Mouse (Mus musculus) stomach, postnatal 0 days (tissue): Measurements from ENCODE around the gene Lingo2. TPM values are rescaled to one million over a fixed set of nuclear protein-coding genes. Genes with fewer than 3 reads are reported as not detected.
A peak's percentile ranks its signal among the peaks of the same experiment; 100 is the strongest.

Source experiments
- ATAC-seq: fragments of 200-750 bp; cut with Nextera tagmentation; 2 replicates; pipeline ENCODE4 v1.8.0; 2017; ENCODE audit not compliant: low FRiP score, low TSS enrichment
- DNase-seq: peaks from one replicate; pipeline ENCODE4 v3.0.0-alpha.2; 2016; ENCODE audit warnings: low spot score
- H3K27ac ChIP-seq: fragments of 300-500 bp; sonication (generic); replicated peaks from 2 replicates; pipeline ENCODE4 v1.5.1; 2014; ENCODE audit warnings: mild to moderate bottlenecking, control low read depth
- H3K27me3 ChIP-seq: fragments of 300-500 bp; sonication (generic); 2 replicates; pipeline ENCODE4 v1.6.1; 2014; ENCODE audit warnings: low read length; ENCODE audit not compliant: control insufficient read depth, insufficient read depth
- H3K36me3 ChIP-seq: fragments of 300-500 bp; sonication (generic); 2 replicates; pipeline ENCODE4 v1.6.1; 2014; ENCODE audit warnings: low read length, mixed read lengths; ENCODE audit not compliant: control insufficient read depth, insufficient read depth
- H3K4me1 ChIP-seq: fragments of 300-500 bp; sonication (generic); replicated peaks from 2 replicates; pipeline ENCODE4 v1.6.1; 2014; ENCODE audit warnings: antibody characterized with exemption; ENCODE audit not compliant: control insufficient read depth, insufficient read depth
- H3K4me2 ChIP-seq: fragments of 300-500 bp; sonication (generic); replicated peaks from 2 replicates; pipeline ENCODE4 v1.6.1; 2014; ENCODE audit warnings: low read depth, mild to moderate bottlenecking, control low read depth, moderate library complexity
- H3K4me3 ChIP-seq: fragments of 300-500 bp; sonication (generic); 2 replicates; pipeline ENCODE4 v1.5.1; 2014; ENCODE audit warnings: low read depth, low read length, control low read depth
- H3K9ac ChIP-seq: fragments of 300-500 bp; sonication (generic); 2 replicates; pipeline ENCODE4 v1.6.1; 2014; ENCODE audit warnings: mild to moderate bottlenecking, low read length, control low read depth, mixed read lengths
- H3K9me3 ChIP-seq: fragments of 300-500 bp; sonication (generic); 2 replicates; pipeline ENCODE4 v1.6.1; 2016; ENCODE audit warnings: low read length; ENCODE audit not compliant: control insufficient read depth
- CTCF ChIP-seq: IDR thresholded peaks from 2 replicates; pipeline ENCODE4 v1.5.1; 2016; ENCODE audit warnings: antibody characterized with exemption, low read depth, mild to moderate bottlenecking, moderate library complexity
- EP300 ChIP-seq: optimal IDR thresholded peaks from 2 replicates; pipeline ENCODE3; 2016; ENCODE audit warnings: antibody characterized with exemption
- WGBS: fragments of 180-500 bp; shearing (Covaris S2); extraction: QIAGEN DNeasy Blood & Tissue Kit; methylation state at CpG from one replicate; pipeline ENCODE4 v1.1.7; 2014; 5-methylcytosine and 5-hydroxymethylcytosine counted together
- polyA plus RNA-seq: library from polyadenylated mRNA; unstranded; fragments of >200 nt; fragmentation: Nextera tagmentation; extraction: Ambion mirVana; gene quantifications from 2 replicates; pipeline ENCODE4 v1.2.1, GENCODE M21; 2015

Gene Lingo2
- polyA plus RNA-seq, 1 experiment from 2014 or later: 0.50 TPM

GRCm38 (mm10) chr4:35897769-35898564 is 1053.6 kb downstream of the Lingo2 start:
- Histone ChIP-seq H3K27me3 (no peaks in the 10 kb centered on the region), H3K4me1 (no peaks in the 10 kb centered on the region), H3K36me3 (no peaks in the 10 kb centered on the region), H3K9me3 (no peaks in the 10 kb centered on the region), H3K4me3 (no peak overlapping the region), H3K27ac (no peak overlapping the region), H3K4me2 (no peak overlapping the region), H3K9ac (no peak overlapping the region)
- WGBS: 58% methylated on average over 1 of the region's 1 CpGs
- no peak for DNase-seq
- no peak for ATAC-seq
- TF ChIP-seq EP300 (no peak), CTCF (no peak)

- H3K27me3 ChIP-seq: no peaks in the 10 kb centered on the region
- WGBS: 32% methylated on average over 5 of the region's 5 CpGs
- DNase-seq (peak; percentile 14), ATAC-seq (no peak)
- no peak overlapping the region for H3K27ac ChIP-seq
- H3K4me1 ChIP-seq: no peaks in the 10 kb centered on the region
- H3K4me2 ChIP-seq: no peak overlapping the region
- H3K9me3 ChIP-seq: no peaks in the 10 kb centered on the region
- TF ChIP-seq CTCF (no peak), EP300 (no peak)
- no peak overlapping the region for H3K4me3 ChIP-seq
- no peaks in the 10 kb centered on the region for H3K36me3 ChIP-seq
- no peak overlapping the region for H3K9ac ChIP-seq
These were observed 1065.7 kb downstream of the Lingo2 start for GRCm38 (mm10) chr4:35885591-35886542.

GRCm38 (mm10) chr4:35884946-35885460 is 1066.5 kb downstream of the Lingo2 start:
- H3K4me1 ChIP-seq: no peaks in the 10 kb centered on the region

GRCm38 (mm10) chr4:35846518-35846917 is 1105.0 kb downstream of the Lingo2 start:
- no peak for DNase-seq
- no peaks in the 10 kb centered on the region for H3K27me3 ChIP-seq
- no peak for TF ChIP-seq CTCF
- TF ChIP-seq EP300: no peak
- H3K4me1 ChIP-seq: no peaks in the 10 kb centered on the region
- no peak overlapping the region for H3K27ac ChIP-seq
- H3K4me3 ChIP-seq: no peak overlapping the region
- H3K4me2 ChIP-seq: no peak overlapping the region
- WGBS: 89% methylated on average over 1 of the region's 1 CpGs
- no peak overlapping the region for H3K9ac ChIP-seq
- no peak for ATAC-seq
- no peaks in the 10 kb centered on the region for H3K9me3 ChIP-seq
- no peaks in the 10 kb centered on the region for H3K36me3 ChIP-seq

More at GRCm38 (mm10) chr4:35884946-35885460, 1066.5 kb downstream of the Lingo2 start:
- Histone ChIP-seq H3K4me3 (no peak overlapping the region), H3K9me3 (no peaks in the 10 kb centered on the region), H3K4me2 (no peak overlapping the region), H3K36me3 (no peaks in the 10 kb centered on the region), H3K27me3 (no peaks in the 10 kb centered on the region), H3K27ac (no peak overlapping the region), H3K9ac (no peak overlapping the region)
- DNase-seq (peak; percentile 28), ATAC-seq (no peak)
- no peak for TF ChIP-seq EP300
- TF ChIP-seq CTCF: no peak
- WGBS: 43% methylated on average over 3 of the region's 3 CpGs

GRCm38 (mm10) chr4:35845140-35845539 is 1106.4 kb downstream of the Lingo2 start:
- no peaks in the 10 kb centered on the region for H3K36me3 ChIP-seq
- ATAC-seq (no peak), DNase-seq (no peak)
- no peaks in the 10 kb centered on the region for H3K9me3 ChIP-seq
- no peak for TF ChIP-seq CTCF
- no peak for TF ChIP-seq EP300
- H3K27me3 ChIP-seq: no peaks in the 10 kb centered on the region
- no peak overlapping the region for H3K27ac ChIP-seq
- H3K4me1 ChIP-seq: no peaks in the 10 kb centered on the region
- WGBS: 77% methylated on average over 7 of the region's 7 CpGs
- no peak overlapping the region for H3K4me2 ChIP-seq
- no peak overlapping the region for H3K9ac ChIP-seq
- H3K4me3 ChIP-seq: no peak overlapping the region

- H3K9ac ChIP-seq: no peak overlapping the region
- no peak overlapping the region for H3K27ac ChIP-seq
- H3K4me2 ChIP-seq: no peak overlapping the region
- H3K4me3 ChIP-seq: no peak overlapping the region
- no peaks in the 10 kb centered on the region for H3K27me3 ChIP-seq
- DNase-seq (no peak), ATAC-seq (no peak)
- no peaks in the 10 kb centered on the region for H3K36me3 ChIP-seq
- no peaks in the 10 kb centered on the region for H3K9me3 ChIP-seq
- no peaks in the 10 kb centered on the region for H3K4me1 ChIP-seq
- TF ChIP-seq EP300: no peak
- TF ChIP-seq CTCF: no peak
- WGBS: 71% methylated on average over 6 of the region's 6 CpGs
These were observed 1107.0 kb downstream of the Lingo2 start for GRCm38 (mm10) chr4:35844518-35844917.
